ENCODE assay signal across 9 mouse cellular contexts in genomic region chr17:64603534-64603933, GRCm38 (mm10). TPM values are rescaled to one million over a fixed set of nuclear protein-coding genes. Genes with fewer than 3 reads are reported as not detected.
DNase-seq lines count a peak whose midpoint lies in the region; ATAC-seq and TF ChIP-seq lines count a peak whose summit lies in the region.
"Had no signal": no experiment of that assay in that cellular context is flagged by ENCODE, and none has a peak within 500 bp of the region (broad histone marks: within the 10 kb centered on the region; RNA-seq: fewer than 3 reads in every experiment).

No protein-coding gene starts in this region.

- intact Hi-C loops in heart, adult 2 months (cut with DNase I): loop anchor here (2.0 to 10.0 kb wide), 6 partner anchors 15 to 739 kb away; partner anchors contain the start of genes A930002H24Rik, Fer and Pja2

- H3K36me3 ChIP-seq in heart, adult 2 months (ENCODE audit: control insufficient read depth, insufficient read depth, low read length): peaks cover 36% of the 10 kb centered on the region
- H3K36me3 ChIP-seq in heart, embryonic 10.5 days: no peaks in the 10 kb centered on the region
- no peaks in the 10 kb centered on the region for H3K36me3 ChIP-seq in neural tube, embryonic 11.5 days (ENCODE audit: control insufficient read depth, insufficient read depth, low read length)
- H3K36me3 ChIP-seq in liver, embryonic 14.5 days (replicated peaks; ENCODE audit: control insufficient read depth, insufficient read depth, low read depth): no peaks in the 10 kb centered on the region
- no peaks in the 10 kb centered on the region for H3K36me3 ChIP-seq in stomach, postnatal 0 days (ENCODE audit: control insufficient read depth, insufficient read depth, low read length)

- peak overlapping the region; percentile 25; the same call in 1 of the 2 replicates for H3K4me2 ChIP-seq in neural tube, embryonic 11.5 days (ENCODE audit: low read depth)
- peak overlapping the region; percentile 88 for H3K4me2 ChIP-seq in liver, embryonic 14.5 days (ENCODE audit: low read depth)
- peak overlapping the region; percentile 91 for H3K4me2 ChIP-seq in stomach, postnatal 0 days (replicated peaks; ENCODE audit: low read depth)

- no peak for DNase-seq in heart, adult 2 months
- no peak for DNase-seq in heart, embryonic 10.5 days (ENCODE audit: low spot score)
- no peak for DNase-seq in neural tube, embryonic 11.5 days (ENCODE audit: low spot score)
- DNase-seq in neural tube, embryonic 10.5 days (ENCODE audit: extremely low spot score, low spot score): no peak
- DNase-seq in liver, embryonic 14.5 days (ENCODE audit: low read depth in 3 of 3, low spot score in 3 of 3): no peak
- peak; percentile 12 for DNase-seq in stomach, postnatal 0 days (ENCODE audit: low spot score)
- DNase-seq in cerebellum, adult 9-10 months: no peak
- DNase-seq in layer of hippocampus, adult 11-12 months (ENCODE audit: low spot score): no peak
- DNase-seq: layer of hippocampus, postnatal 36 days had no signal

- no peak for TF ChIP-seq CTCF in heart, adult 2 months (IDR thresholded peaks at IDR 0.05)
- no peak for TF ChIP-seq CTCF in liver, embryonic 14.5 days (IDR thresholded peaks at IDR 0.05; ENCODE audit: low read depth)
- no peak for TF ChIP-seq CTCF in stomach, postnatal 0 days (IDR thresholded peaks at IDR 0.05; ENCODE audit: low read depth)

- no peak for TF ChIP-seq EP300 in heart, adult 2 months (IDR thresholded peaks at IDR 0.05; ENCODE audit: insufficient read depth, low read depth, low read length)
- no peak for TF ChIP-seq EP300 in liver, embryonic 14.5 days (IDR thresholded peaks at IDR 0.05; ENCODE audit: low read depth)
- TF ChIP-seq EP300 in stomach, postnatal 0 days (optimal IDR thresholded peaks at IDR 0.05): no peak

- H3K27me3 ChIP-seq in heart, adult 2 months (ENCODE audit: control insufficient read depth, insufficient read depth, low read length): no peaks in the 10 kb centered on the region
- peaks cover 11% of the 10 kb centered on the region; the same call in 1 of the 2 replicates for H3K27me3 ChIP-seq in heart, embryonic 10.5 days (ENCODE audit: insufficient read depth, poor library complexity, severe bottlenecking)
- no peaks in the 10 kb centered on the region for H3K27me3 ChIP-seq in neural tube, embryonic 11.5 days (ENCODE audit: control insufficient read depth, insufficient read depth, low read length)
- no peaks in the 10 kb centered on the region; the same call in 1 of the 2 replicates for H3K27me3 ChIP-seq in liver, embryonic 14.5 days (ENCODE audit: control insufficient read depth, insufficient read depth, low read length)
- no peaks in the 10 kb centered on the region for H3K27me3 ChIP-seq in stomach, postnatal 0 days (ENCODE audit: control insufficient read depth, insufficient read depth, low read length)

- TF ChIP-seq POLR2A in heart, adult 2 months (IDR thresholded peaks at IDR 0.05; ENCODE audit: insufficient read depth, low read depth, low read length): no peak

- ATAC-seq in neural tube, embryonic 11.5 days (ENCODE audit: insufficient read depth, low FRiP score, low TSS enrichment): no peak
- no peak for ATAC-seq in liver, embryonic 14.5 days (ENCODE audit: insufficient read depth)
- ATAC-seq in stomach, postnatal 0 days (ENCODE audit: low FRiP score, low TSS enrichment): no peak

- WGBS in heart, adult 2 months: 76% methylated on average over 5 of the region's 5 CpGs
- 75% methylated on average over 5 of the region's 5 CpGs for WGBS in heart, embryonic 10.5 days
- WGBS in neural tube, embryonic 11.5 days: 80% methylated on average over 5 of the region's 5 CpGs
- WGBS in liver, embryonic 14.5 days (ENCODE audit: insufficient replicate concordance): 61% methylated on average over 5 of the region's 5 CpGs
- 73% methylated on average over 5 of the region's 5 CpGs for WGBS in stomach, postnatal 0 days

- H3K79me2 ChIP-seq in heart, adult 2 months (replicated peaks; ENCODE audit: control insufficient read depth, insufficient read depth, low read length): peaks cover 6% of the 10 kb centered on the region

- no peaks in the 10 kb centered on the region for H3K9me3 ChIP-seq in heart, embryonic 10.5 days
- no peaks in the 10 kb centered on the region for H3K9me3 ChIP-seq in neural tube, embryonic 11.5 days (ENCODE audit: control insufficient read depth, low read length)
- no peaks in the 10 kb centered on the region for H3K9me3 ChIP-seq in liver, embryonic 14.5 days (ENCODE audit: control insufficient read depth, low read length)
- no peaks in the 10 kb centered on the region for H3K9me3 ChIP-seq in stomach, postnatal 0 days (ENCODE audit: control insufficient read depth, low read length)

- peaks cover 8% of the 10 kb centered on the region for H3K4me1 ChIP-seq in heart, adult 2 months (ENCODE audit: control insufficient read depth, insufficient read depth, low read length)
- H3K4me1 ChIP-seq in heart, embryonic 10.5 days: peaks cover 32% of the 10 kb centered on the region
- H3K4me1 ChIP-seq in neural tube, embryonic 11.5 days (ENCODE audit: control insufficient read depth, insufficient read depth, low read length): peaks cover 13% of the 10 kb centered on the region; the same call in 1 of the 2 replicates
- H3K4me1 ChIP-seq in liver, embryonic 14.5 days (replicated peaks; ENCODE audit: control insufficient read depth in 2 of 2, insufficient read depth in 2 of 2, low read length in 1 of 2): peaks cover 19 to 23% of the 10 kb centered on the region in 2 experiments
- H3K4me1 ChIP-seq in stomach, postnatal 0 days (replicated peaks; ENCODE audit: control insufficient read depth, insufficient read depth): peaks cover 8% of the 10 kb centered on the region

- no peak overlapping the region for H3K27ac ChIP-seq in heart, adult 2 months
- H3K27ac ChIP-seq in heart, embryonic 10.5 days: no peak overlapping the region
- no peak overlapping the region for H3K27ac ChIP-seq in neural tube, embryonic 11.5 days (ENCODE audit: low read depth, low read length)
- no peak overlapping the region for H3K27ac ChIP-seq in liver, embryonic 14.5 days
- no peak overlapping the region for H3K27ac ChIP-seq in stomach, postnatal 0 days (replicated peaks)

- H3K4me3 ChIP-seq in heart, adult 2 months: no peak overlapping the region
- H3K4me3 ChIP-seq in heart, embryonic 10.5 days: no peak overlapping the region
- no peak overlapping the region for H3K4me3 ChIP-seq in neural tube, embryonic 11.5 days (ENCODE audit: low read depth, low read length)
- H3K4me3 ChIP-seq in liver, embryonic 14.5 days (ENCODE audit: insufficient read depth in 1 of 2, low read depth in 2 of 2, low read length in 2 of 2): peak overlapping the region in 1 of 2 experiments; percentile 5; a peak in 1 of 4 replicates
- H3K4me3 ChIP-seq in stomach, postnatal 0 days (ENCODE audit: low read depth, low read length): peak overlapping the region; percentile 95

- peak overlapping the region; percentile 28; the same call in 1 of the 2 replicates for H3K9ac ChIP-seq in heart, adult 2 months (ENCODE audit: low read depth, low read length)
- no peak overlapping the region for H3K9ac ChIP-seq in neural tube, embryonic 11.5 days (ENCODE audit: low read length)
- H3K9ac ChIP-seq in liver, embryonic 14.5 days (replicated peaks): no peak overlapping the region
- H3K9ac ChIP-seq in stomach, postnatal 0 days (ENCODE audit: low read length): no peak overlapping the region

RNA-seq across cellular contexts. Expression of gene Man2a1, which starts 3.0 kb away (rescaled TPM):
- total RNA-seq in heart, adult 2 months (2021): 10 to 100 TPM; 17.2 to 18.5 TPM
- 4.7 and 13.7 TPM in 2 replicates for polyA plus RNA-seq in heart, adult 2 months (2012; rRNA removed)
- 4.5 and 9.1 TPM in 2 replicates for polyA plus RNA-seq in heart, embryonic 10.5 days (2016; fragmentation: Nextera tagmentation; extraction: Ambion mirVana)
- polyA plus RNA-seq in neural tube, embryonic 11.5 days (2014; fragmentation: Nextera tagmentation; extraction: Ambion mirVana): 4.7 and 4.8 TPM in 2 replicates
- polyA plus RNA-seq in liver, embryonic 14.5 days (2012; rRNA removed): 7.2 and 9.1 TPM in 2 replicates
- polyA plus RNA-seq in liver, embryonic 14.5 days (2014; fragmentation: Nextera tagmentation; extraction: Ambion mirVana): 3.2 and 3.7 TPM in 2 replicates
- 8.2 and 9.3 TPM in 2 replicates for polyA plus RNA-seq in stomach, postnatal 0 days (2015; fragmentation: Nextera tagmentation; extraction: Ambion mirVana)

Comparison
In these comparisons a context has a peak if more than half of its experiments do, and no peak if none do; other contexts are left out.
1. H3K4me2 ChIP-seq: peak in every context shown above with its lines; median percentile 91 in stomach, postnatal 0 days; 88 in liver, embryonic 14.5 days; 25 in neural tube, embryonic 11.5 days.